Mouse (Mus musculus) liver, postnatal 0 days (tissue): ENCODE results near the gene Krt7.

Source experiments
- CTCF ChIP-seq: sonication (generic); IDR thresholded peaks from 2 replicates; pipeline ENCODE4 v1.5.1; 2016; ENCODE audit warnings: antibody characterized with exemption, low read depth
- EP300 ChIP-seq: IDR thresholded peaks from 2 replicates; pipeline ENCODE4 v1.6.1; 2016; ENCODE audit warnings: antibody characterized with exemption, low read depth, mild to moderate bottlenecking

DNA sequence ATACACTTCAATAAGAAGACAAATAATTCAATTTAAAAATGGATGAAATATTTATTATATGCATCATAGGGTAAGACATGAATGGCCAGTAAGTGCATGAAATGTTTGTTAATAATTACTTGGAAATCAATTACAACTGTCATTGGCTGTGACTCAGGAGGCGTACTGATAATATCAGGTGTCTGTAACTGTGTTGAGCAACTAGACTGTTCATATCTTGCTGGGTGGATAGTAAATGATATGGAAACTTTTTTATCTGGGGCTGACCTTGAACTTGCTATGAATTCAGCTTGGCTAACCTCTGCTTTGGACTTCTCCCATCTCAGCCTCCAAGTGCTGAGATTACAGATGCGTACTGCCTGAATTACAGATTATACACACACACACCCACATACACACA lies 13.2 kb upstream of the Krt7 start:
- TF ChIP-seq CTCF: no peak
- TF ChIP-seq EP300: no peak
